ENCODE assay signal across 11 mouse cellular contexts in genomic region chr4:134476899-134477298, GRCm38 (mm10). TPM values are rescaled to one million over a fixed set of nuclear protein-coding genes. Genes with fewer than 3 reads are reported as not detected.
DNase-seq lines count a peak whose midpoint lies in the region; ATAC-seq and TF ChIP-seq lines count a peak whose summit lies in the region.
"Had no signal": no experiment of that assay in that cellular context is flagged by ENCODE, and none has a peak within 500 bp of the region (broad histone marks: within the 10 kb centered on the region; RNA-seq: fewer than 3 reads in every experiment).

No protein-coding gene starts in this region.

- 0 out of 2 replicates have a peak, but pooled peaks have one; percentile 2 for TF ChIP-seq CTCF in forebrain, postnatal 0 days (IDR thresholded peaks at IDR 0.05; ENCODE audit: low read depth)

- ATAC-seq in forebrain, embryonic 15.5 days (replicated peaks), result no peak
- ATAC-seq in forebrain, postnatal 0 days, result no peak
- ATAC-seq in neural tube, embryonic 15.5 days (ENCODE audit: low FRiP score), result no peak
- no peak for ATAC-seq in CD4-positive, CD25-positive, alpha-beta regulatory T cell, adult 4 months
- ATAC-seq in kidney, embryonic 15.5 days (replicated peaks; ENCODE audit: low FRiP score), result no peak

- peaks cover 46% of the 10 kb centered on the region for H3K4me1 ChIP-seq in forebrain, embryonic 15.5 days
- H3K4me1 ChIP-seq in forebrain, embryonic 10.5 days, result peaks cover 4% of the 10 kb centered on the region; the same call in 1 of the 2 replicates
- peaks cover 12% of the 10 kb centered on the region; the same call in 1 of the 2 replicates for H3K4me1 ChIP-seq in forebrain, postnatal 0 days (ENCODE audit: insufficient read depth)
- peaks cover 42% of the 10 kb centered on the region for H3K4me1 ChIP-seq in neural tube, embryonic 15.5 days
- H3K4me1 ChIP-seq in kidney, embryonic 15.5 days, result 0 out of 2 replicates have a peak, but pooled peaks cover 3% of the 10 kb centered on the region

- H3K27me3 ChIP-seq in forebrain, embryonic 15.5 days, result no peaks in the 10 kb centered on the region
- no peaks in the 10 kb centered on the region for H3K27me3 ChIP-seq in forebrain, embryonic 10.5 days (ENCODE audit: poor library complexity, severe bottlenecking)
- H3K27me3 ChIP-seq in forebrain, postnatal 0 days (ENCODE audit: insufficient read depth, low read length), result no peaks in the 10 kb centered on the region
- no peaks in the 10 kb centered on the region for H3K27me3 ChIP-seq in neural tube, embryonic 15.5 days (replicated peaks)
- no peaks in the 10 kb centered on the region for H3K27me3 ChIP-seq in kidney, embryonic 15.5 days
- H3K27me3 ChIP-seq: limb, embryonic 13.5 days had no signal

- no peaks in the 10 kb centered on the region for H3K9me3 ChIP-seq in forebrain, embryonic 15.5 days
- no peaks in the 10 kb centered on the region for H3K9me3 ChIP-seq in forebrain, embryonic 10.5 days
- H3K9me3 ChIP-seq in forebrain, postnatal 0 days (ENCODE audit: low read length), result no peaks in the 10 kb centered on the region
- H3K9me3 ChIP-seq in neural tube, embryonic 15.5 days (replicated peaks), result no peaks in the 10 kb centered on the region
- no peaks in the 10 kb centered on the region for H3K9me3 ChIP-seq in kidney, embryonic 15.5 days (replicated peaks)
- H3K9me3 ChIP-seq: limb, embryonic 13.5 days had no signal

- H3K36me3 ChIP-seq in forebrain, embryonic 15.5 days, result peaks cover 45% of the 10 kb centered on the region
- H3K36me3 ChIP-seq in forebrain, embryonic 10.5 days (replicated peaks), result peaks cover 55% of the 10 kb centered on the region
- peaks cover 50% of the 10 kb centered on the region for H3K36me3 ChIP-seq in forebrain, postnatal 0 days (ENCODE audit: insufficient read depth)
- peaks cover 47% of the 10 kb centered on the region for H3K36me3 ChIP-seq in neural tube, embryonic 15.5 days
- peaks cover 49% of the 10 kb centered on the region for H3K36me3 ChIP-seq in kidney, embryonic 15.5 days

- WGBS in forebrain, embryonic 15.5 days, result 88% methylated on average over 8 of the region's 8 CpGs
- 96% methylated on average over 8 of the region's 8 CpGs for WGBS in forebrain, embryonic 10.5 days
- 81% methylated on average over 8 of the region's 8 CpGs for whole genome bisulfite sequencing in forebrain, postnatal 0 days
- 91% methylated on average over 8 of the region's 8 CpGs for WGBS in neural tube, embryonic 15.5 days
- WGBS in kidney, embryonic 15.5 days, result 93% methylated on average over 8 of the region's 8 CpGs

- H3K9ac ChIP-seq in forebrain, embryonic 15.5 days (replicated peaks), result no peak overlapping the region
- H3K9ac ChIP-seq in forebrain, postnatal 0 days, result no peak overlapping the region
- no peak overlapping the region for H3K9ac ChIP-seq in neural tube, embryonic 15.5 days (replicated peaks)
- no peak overlapping the region for H3K9ac ChIP-seq in kidney, embryonic 15.5 days
- H3K9ac ChIP-seq: limb, embryonic 13.5 days had no signal

- H3K4me2 ChIP-seq in forebrain, embryonic 15.5 days (replicated peaks), result no peak overlapping the region
- no peak overlapping the region for H3K4me2 ChIP-seq in forebrain, postnatal 0 days (ENCODE audit: low read depth)
- no peak overlapping the region for H3K4me2 ChIP-seq in neural tube, embryonic 15.5 days
- no peak overlapping the region for H3K4me2 ChIP-seq in kidney, embryonic 15.5 days
- H3K4me2 ChIP-seq: limb, embryonic 13.5 days had no signal

- H3K27ac ChIP-seq in forebrain, embryonic 15.5 days (replicated peaks), result peak overlapping the region; percentile 73
- no peak overlapping the region for H3K27ac ChIP-seq in forebrain, embryonic 10.5 days
- H3K27ac ChIP-seq in forebrain, postnatal 0 days (ENCODE audit: low read depth, low read length), result peak overlapping the region; percentile 62
- 0 out of 2 replicates have a peak overlapping the region, but pooled peaks have one; percentile 60 for H3K27ac ChIP-seq in neural tube, embryonic 15.5 days (replicated peaks)
- no peak overlapping the region for H3K27ac ChIP-seq in kidney, embryonic 15.5 days
- H3K27ac ChIP-seq: limb, embryonic 13.5 days had no signal

- H3K4me3 ChIP-seq in forebrain, embryonic 15.5 days, result no peak overlapping the region
- no peak overlapping the region for H3K4me3 ChIP-seq in forebrain, embryonic 10.5 days
- no peak overlapping the region for H3K4me3 ChIP-seq in forebrain, postnatal 0 days (ENCODE audit: low read depth, low read length)
- no peak overlapping the region for H3K4me3 ChIP-seq in neural tube, embryonic 15.5 days (replicated peaks)
- no peak overlapping the region for H3K4me3 ChIP-seq in kidney, embryonic 15.5 days (replicated peaks)
- H3K4me3 ChIP-seq: limb, embryonic 13.5 days had no signal

- DNase-seq in forebrain, embryonic 10.5 days (ENCODE audit: extremely low spot score, low spot score), result no peak
- peak; percentile 8 for DNase-seq in lung, postnatal 10 days
- no peak for DNase-seq in lung, postnatal 14 days
- peak; percentile 60 for DNase-seq in forebrain, postnatal 0 days
- DNase-seq: adrenal gland, postnatal 25 days; gastrocnemius, postnatal 36 days had no signal

RNA-seq across cellular contexts. Expression of gene Stmn1, which starts 8.8 kb away (rescaled TPM):
- polyA plus RNA-seq in forebrain, embryonic 15.5 days (2015; fragmentation: Nextera tagmentation; extraction: Ambion mirVana), result 7,875 and 7,989 TPM in 2 replicates
- polyA plus RNA-seq in forebrain, embryonic 10.5 days (2016; fragmentation: Nextera tagmentation; extraction: Ambion mirVana), result 2,040 and 2,174 TPM in 2 replicates
- total RNA-seq in forebrain, postnatal 0 days (2014; rRNA removed), result 2,537 and 3,460 TPM in 2 replicates
- polyA plus RNA-seq in forebrain, postnatal 0 days (2015; fragmentation: Nextera tagmentation; extraction: Ambion mirVana), result 7,274 and 8,446 TPM in 2 replicates
- polyA plus RNA-seq in neural tube, embryonic 15.5 days (2015; fragmentation: Nextera tagmentation; extraction: Ambion mirVana), result 4,048 and 4,915 TPM in 2 replicates
- 100 to 1,000 TPM in 1 of 2 experiments, 10 to 100 TPM in 1; 80.7 to 125 TPM for polyA plus RNA-seq in CD4-positive, CD25-positive, alpha-beta regulatory T cell, adult 4 months (2017; shearing (Covaris generic))
- 1,708 and 1,728 TPM in 2 replicates for polyA plus RNA-seq in kidney, embryonic 15.5 days (2015; fragmentation: Nextera tagmentation; extraction: Ambion mirVana)

RNA-seq across cellular contexts. Expression of gene Paqr7, which starts 19.6 kb away (rescaled TPM):
- polyA plus RNA-seq in forebrain, embryonic 15.5 days (2015; fragmentation: Nextera tagmentation; extraction: Ambion mirVana), result 10.8 and 12.3 TPM in 2 replicates
- polyA plus RNA-seq in forebrain, embryonic 10.5 days (2016; fragmentation: Nextera tagmentation; extraction: Ambion mirVana), result 2.7 and 3.1 TPM in 2 replicates
- 33.9 and 36.6 TPM in 2 replicates for total RNA-seq in forebrain, postnatal 0 days (2014; rRNA removed)
- polyA plus RNA-seq in forebrain, postnatal 0 days (2015; fragmentation: Nextera tagmentation; extraction: Ambion mirVana), result 21.3 and 28.1 TPM in 2 replicates
- polyA plus RNA-seq in neural tube, embryonic 15.5 days (2015; fragmentation: Nextera tagmentation; extraction: Ambion mirVana), result 30.5 and 35.2 TPM in 2 replicates
- polyA plus RNA-seq in CD4-positive, CD25-positive, alpha-beta regulatory T cell, adult 4 months (2017; shearing (Covaris generic)), result 10 to 100 TPM; 21.3 to 56.0 TPM
- polyA plus RNA-seq in kidney, embryonic 15.5 days (2015; fragmentation: Nextera tagmentation; extraction: Ambion mirVana), result 3.2 and 3.5 TPM in 2 replicates

RNA-seq across cellular contexts. Expression of gene Aunip, which starts 33.9 kb away (rescaled TPM):
- polyA plus RNA-seq in forebrain, embryonic 15.5 days (2015; fragmentation: Nextera tagmentation; extraction: Ambion mirVana), result 5.1 and 6.8 TPM in 2 replicates
- 30.3 and 32.8 TPM in 2 replicates for polyA plus RNA-seq in forebrain, embryonic 10.5 days (2016; fragmentation: Nextera tagmentation; extraction: Ambion mirVana)
- 1.2 and 1.8 TPM in 2 replicates for total RNA-seq in forebrain, postnatal 0 days (2014; rRNA removed)
- polyA plus RNA-seq in forebrain, postnatal 0 days (2015; fragmentation: Nextera tagmentation; extraction: Ambion mirVana), result 1.1 and 1.3 TPM in 2 replicates
- polyA plus RNA-seq in neural tube, embryonic 15.5 days (2015; fragmentation: Nextera tagmentation; extraction: Ambion mirVana), result 1.8 and 5.4 TPM in 2 replicates
- 1 to 10 TPM in 1 of 2 experiments, under 1 TPM in 1; 0.26 to 1.2 TPM for polyA plus RNA-seq in CD4-positive, CD25-positive, alpha-beta regulatory T cell, adult 4 months (2017; shearing (Covaris generic))
- 16.7 and 17.8 TPM in 2 replicates for polyA plus RNA-seq in kidney, embryonic 15.5 days (2015; fragmentation: Nextera tagmentation; extraction: Ambion mirVana)

RNA-seq across cellular contexts. Expression of gene Mtfr1l, which starts 58.3 kb away (rescaled TPM):
- 157 and 161 TPM in 2 replicates for polyA plus RNA-seq in forebrain, embryonic 15.5 days (2015; fragmentation: Nextera tagmentation; extraction: Ambion mirVana)
- 113 and 115 TPM in 2 replicates for polyA plus RNA-seq in forebrain, embryonic 10.5 days (2016; fragmentation: Nextera tagmentation; extraction: Ambion mirVana)
- 116 and 119 TPM in 2 replicates for total RNA-seq in forebrain, postnatal 0 days (2014; rRNA removed)
- polyA plus RNA-seq in forebrain, postnatal 0 days (2015; fragmentation: Nextera tagmentation; extraction: Ambion mirVana), result 191 and 194 TPM in 2 replicates
- 166 and 177 TPM in 2 replicates for polyA plus RNA-seq in neural tube, embryonic 15.5 days (2015; fragmentation: Nextera tagmentation; extraction: Ambion mirVana)
- 100 to 1,000 TPM in 1 of 2 experiments, 10 to 100 TPM in 1; 83.6 to 119 TPM for polyA plus RNA-seq in CD4-positive, CD25-positive, alpha-beta regulatory T cell, adult 4 months (2017; shearing (Covaris generic))
- polyA plus RNA-seq in kidney, embryonic 15.5 days (2015; fragmentation: Nextera tagmentation; extraction: Ambion mirVana), result 112 and 115 TPM in 2 replicates

Comparison
In these comparisons a context has a peak if more than half of its experiments do, and no peak if none do; other contexts are left out.
1. H3K27ac ChIP-seq: peak in forebrain, embryonic 15.5 days (single experiment), forebrain, postnatal 0 days (single experiment) and neural tube, embryonic 15.5 days (single experiment); none in forebrain, embryonic 10.5 days (single experiment) and kidney, embryonic 15.5 days (single experiment).
2. DNase-seq: peak in lung, postnatal 10 days (single experiment) and forebrain, postnatal 0 days (single experiment); none in forebrain, embryonic 10.5 days (single experiment) and lung, postnatal 14 days (single experiment).
3. RNA of gene Stmn1, which starts 8.8 kb away (polyA plus RNA-seq): 7,875 to 7,989 TPM in forebrain, embryonic 15.5 days, 7,274 to 8,446 TPM in forebrain, postnatal 0 days, 4,048 to 4,915 TPM in neural tube, embryonic 15.5 days, 2,040 to 2,174 TPM in forebrain, embryonic 10.5 days and 1,708 to 1,728 TPM in kidney, embryonic 15.5 days; 80.7 to 125 TPM in CD4-positive, CD25-positive, alpha-beta regulatory T cell, adult 4 months; every median in the first group is over 10 times any median in the second.